Mouse (Mus musculus) thymus, postnatal 25 days (tissue): ENCODE measurements around the gene Fam25c.
"Not testable (repeated sequence)": the region's sequence is repeated elsewhere in the genome, so short reads cannot be mapped to it uniquely, and the experiment has no call there.

Experiments used
- DNase-seq: peaks from one replicate; pipeline ENCODE4 v3.0.0; 2022

The Fam25c gene

GRCm38 (mm10) chr14:34355301-34355700, at the start of gene Fam25c:
Gene Fam25c (minus strand): TSS chr14:34355433.
- DNase-seq: no peak

DNA sequence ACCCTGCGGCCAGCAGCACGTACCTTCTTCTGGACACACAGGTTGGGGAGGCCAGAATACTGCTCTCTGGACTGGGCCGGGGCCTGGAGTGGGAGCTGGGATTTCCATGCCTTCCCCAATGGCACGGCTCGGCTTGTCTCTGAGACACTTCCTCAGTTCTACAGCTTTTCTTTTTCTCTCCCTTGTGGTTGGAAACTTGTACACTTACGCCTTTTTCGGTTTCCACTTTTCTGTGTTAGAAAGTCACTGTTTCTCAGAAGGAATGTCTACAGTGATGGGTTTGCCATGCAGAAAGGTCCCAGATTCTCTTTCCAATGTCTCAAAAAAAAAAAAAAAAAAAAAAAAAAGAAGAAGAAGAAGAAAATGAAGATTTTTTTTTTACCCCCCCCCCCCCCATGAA, 48.2 kb upstream of the Fam25c start:
- DNase-seq: no peak

GRCm38 (mm10) chr14:34402871-34403270, 47.6 kb upstream of the Fam25c start:
- DNase-seq: no peak

DNA sequence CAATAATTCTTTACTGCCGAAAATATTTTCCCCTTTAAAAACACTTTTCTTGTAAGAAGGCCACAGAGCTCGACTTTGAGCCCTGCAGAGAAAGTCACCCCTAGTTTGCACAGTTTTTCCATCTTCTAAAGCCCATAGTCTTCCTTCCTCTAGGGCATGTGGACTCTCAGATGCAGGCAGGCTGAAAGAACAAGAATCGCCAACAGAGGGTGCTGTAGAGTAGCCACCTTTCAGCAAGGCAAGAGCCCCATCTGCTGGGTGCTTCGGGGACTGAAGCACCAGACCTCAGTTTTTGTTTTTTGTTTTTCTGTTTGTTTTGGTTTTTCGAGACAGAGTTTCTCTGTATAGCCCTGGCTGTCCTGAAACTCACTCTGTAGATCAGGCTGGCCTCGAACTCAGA, 45.9 kb upstream of the Fam25c start:
- peak; percentile 70 for DNase-seq

GRCm38 (mm10) chr14:34400021-34400420, 44.8 kb upstream of the Fam25c start:
- no peak for DNase-seq

- DNase-seq: no peak
These were observed 44.1 kb upstream of the Fam25c start for GRCm38 (mm10) chr14:34399301-34399700.

DNA sequence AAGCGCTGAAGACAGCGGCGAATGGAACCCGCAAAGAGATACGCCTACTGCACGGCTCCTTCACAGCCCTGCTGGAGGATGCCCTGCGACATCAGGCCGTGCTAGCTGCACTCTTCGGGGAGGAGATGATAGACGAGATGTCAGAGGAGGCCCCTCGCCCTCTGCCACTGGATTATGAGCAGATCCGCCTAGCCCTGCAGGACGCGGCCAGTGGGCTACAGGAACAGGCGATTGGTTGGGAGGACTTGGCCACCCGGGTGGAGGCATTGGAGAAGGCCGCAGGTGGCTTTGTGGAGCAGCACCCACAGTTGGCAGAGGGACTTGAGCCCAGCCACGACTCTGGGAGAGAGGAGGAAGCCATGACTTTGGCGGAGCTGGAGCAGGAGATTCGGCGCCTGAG, 43.7 kb upstream of the Fam25c start:
- no peak for DNase-seq

DNA sequence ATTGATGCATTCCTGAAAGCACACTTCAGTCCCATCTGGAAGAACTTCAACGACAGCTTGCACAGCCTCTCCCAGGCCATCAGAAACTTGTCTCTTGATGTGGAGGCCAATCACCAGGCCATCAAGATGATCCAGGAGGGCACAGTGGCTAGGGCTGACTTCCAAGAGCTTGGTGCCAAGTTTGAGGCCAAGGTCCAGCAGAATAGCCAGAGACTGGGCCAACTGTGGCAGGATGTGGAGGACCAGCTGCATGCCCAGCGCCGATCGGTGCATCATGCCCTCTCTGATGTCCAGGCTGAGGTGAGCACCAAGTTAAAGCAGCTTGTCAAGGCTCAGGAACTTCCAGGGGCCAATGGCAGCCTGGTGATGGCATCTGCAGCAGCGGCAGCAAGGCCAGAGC, 42.6 kb upstream of the Fam25c start:
- DNase-seq: no peak

DNA sequence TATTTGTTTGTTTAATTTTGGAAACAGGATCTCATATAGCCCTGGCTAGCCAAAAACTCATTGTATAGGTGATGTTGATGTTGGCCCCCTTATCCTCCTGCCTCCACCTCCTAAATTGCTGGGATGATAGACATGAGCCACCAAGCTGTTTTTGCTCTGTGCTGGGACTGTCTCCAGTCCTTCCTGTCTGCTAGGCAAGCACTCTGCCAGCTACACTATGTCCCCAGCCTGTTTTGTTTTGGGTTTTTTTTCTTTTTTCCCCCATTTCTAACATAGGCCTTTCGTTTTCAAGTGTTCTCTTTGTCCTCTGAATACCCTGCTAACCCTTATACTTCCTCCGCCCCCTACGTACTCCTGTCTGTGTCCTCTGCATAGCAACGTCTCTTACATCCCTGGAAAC, 38.1 kb upstream of the Fam25c start:
- DNase-seq: no peak

GRCm38 (mm10) chr14:34382921-34383704, 27.9 kb upstream of the Fam25c start:
- no peak for DNase-seq

- DNase-seq: no peak
These were observed 23.5 kb upstream of the Fam25c start for GRCm38 (mm10) chr14:34378560-34379331.

DNA sequence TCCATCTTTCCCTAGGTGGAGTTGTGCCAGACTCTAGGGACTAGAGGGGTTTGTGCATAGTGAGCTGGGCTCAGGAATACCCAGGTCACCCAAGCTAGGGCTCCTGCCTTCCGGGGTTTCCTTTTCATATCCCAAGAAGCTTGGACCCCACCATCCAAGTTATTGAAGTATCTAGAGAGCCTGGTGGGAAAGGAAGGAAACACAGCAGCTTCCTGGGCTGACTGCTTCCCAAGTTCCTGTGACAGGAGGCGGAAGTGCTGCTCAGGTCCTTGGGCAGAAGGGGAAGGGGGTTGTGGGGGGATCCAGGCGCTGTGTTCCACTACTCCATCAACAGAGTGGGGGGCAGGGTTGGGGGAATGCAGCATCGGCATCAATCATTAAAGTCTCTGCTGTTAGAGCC, 21.9 kb upstream of the Fam25c start:
- DNase-seq: no peak

GRCm38 (mm10) chr14:34375941-34376340, 20.7 kb upstream of the Fam25c start:
- no peak for DNase-seq

DNA sequence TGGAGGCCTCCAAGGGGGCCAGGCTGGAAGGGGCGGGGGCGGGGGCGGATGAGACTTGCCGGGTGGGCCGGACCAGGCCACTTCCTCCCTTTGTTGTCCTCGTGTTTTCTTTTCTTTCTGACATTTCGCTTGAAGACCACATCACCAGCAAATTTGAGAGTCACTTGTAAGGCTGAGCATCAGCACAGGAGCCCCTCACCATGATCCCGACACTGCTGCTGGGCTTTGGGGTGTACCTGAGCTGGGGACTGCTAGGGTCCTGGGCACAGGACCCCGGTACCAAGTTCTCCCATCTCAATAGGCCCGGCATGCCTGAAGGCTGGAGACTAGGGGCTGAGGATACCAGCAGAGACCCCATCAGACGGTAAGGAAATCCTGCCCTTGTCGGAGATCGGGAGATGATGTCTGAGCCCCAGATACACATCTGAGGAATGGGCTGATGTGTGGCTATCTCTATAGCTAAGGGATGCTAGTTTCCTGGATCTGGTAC, 20.2 kb upstream of the Fam25c start, which contains the start of gene Mmrn2:
Gene Mmrn2 (plus strand): TSS at position 51 of the 490 bp plus-strand sequence.
- DNase-seq: no peak

- DNase-seq: no peak
These were observed 19.3 kb upstream of the Fam25c start, which contains the start of gene Sncg for GRCm38 (mm10) chr14:34374577-34374976. Gene Sncg (minus strand): TSS chr14:34374789.

GRCm38 (mm10) chr14:34373581-34373980, 18.3 kb upstream of the Fam25c start:
- DNase-seq: no peak

DNA sequence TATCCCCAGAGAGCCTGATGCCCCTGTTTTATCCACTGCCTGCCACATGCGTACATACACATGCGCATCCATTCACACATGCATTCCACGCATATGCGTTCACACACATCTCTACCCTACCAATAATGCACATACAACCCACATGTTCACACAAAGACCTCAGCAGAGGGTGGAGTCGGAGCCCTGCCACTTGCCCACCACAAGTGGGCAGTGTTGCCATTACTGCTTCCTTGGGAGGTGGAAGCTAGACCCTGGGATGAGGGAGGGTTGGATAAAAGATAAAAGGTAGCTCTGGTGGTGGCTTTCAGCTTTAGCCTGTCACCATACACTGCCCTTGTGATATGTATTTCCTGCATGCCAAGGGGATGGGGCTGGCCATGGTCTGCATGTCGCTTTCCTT, 17.4 kb upstream of the Fam25c start:
- peak; percentile 21 for DNase-seq

DNA sequence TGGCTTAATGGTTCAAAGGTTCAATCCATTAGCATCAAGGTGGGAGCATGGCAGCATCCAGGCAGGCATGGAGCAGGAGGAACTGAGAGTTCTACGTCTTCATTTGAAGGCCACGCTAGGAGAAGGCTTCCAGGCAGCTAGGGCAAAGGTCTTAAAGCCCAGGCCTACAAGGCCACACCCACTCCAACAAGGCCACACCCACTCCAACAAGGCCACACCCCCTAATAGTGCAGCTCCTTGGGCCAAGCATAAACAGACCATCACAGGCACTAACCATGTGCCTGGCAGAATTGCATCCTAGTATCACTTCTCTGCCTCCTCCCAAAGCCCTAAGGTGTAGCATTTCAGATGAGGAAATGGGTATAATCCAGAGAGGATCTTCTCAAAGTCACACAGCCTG, 16.5 kb upstream of the Fam25c start:
- no peak for DNase-seq

- DNase-seq: no peak
These were observed 15.7 kb upstream of the Fam25c start for GRCm38 (mm10) chr14:34370921-34371320.

GRCm38 (mm10) chr14:34370203-34370602, 15.0 kb upstream of the Fam25c start:
- no peak for DNase-seq

DNA sequence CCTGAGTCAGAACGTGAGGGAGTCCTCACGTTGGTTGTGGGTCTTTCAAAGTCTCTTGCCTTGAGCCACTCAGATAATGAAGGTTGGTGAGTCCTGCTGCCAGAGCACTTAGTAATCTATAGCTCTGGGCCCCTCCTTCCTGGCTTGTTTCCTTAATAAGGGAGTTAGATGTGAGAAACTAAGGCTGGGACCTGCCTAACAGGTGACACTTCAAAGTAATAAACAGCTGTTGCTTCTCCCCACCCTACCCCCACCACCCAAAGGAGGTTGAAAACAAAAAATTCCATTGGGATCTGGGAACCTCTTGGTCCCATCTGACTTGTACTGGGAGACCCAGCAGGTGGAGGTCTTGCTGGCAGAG, 9.9 kb upstream of the Fam25c start:
- DNase-seq: no peak

- DNase-seq: not testable (repeated sequence)
These were observed 9.3 kb upstream of the Fam25c start for GRCm38 (mm10) chr14:34364254-34365146.
